Mouse (Mus musculus) midbrain, embryonic 14.5 days (tissue): Measurements from ENCODE around the gene Apobec3. TPM values are rescaled to one million over a fixed set of nuclear protein-coding genes. Genes with fewer than 3 reads are reported as not detected.
"Not testable (repeated sequence)": the region's sequence is repeated elsewhere in the genome, so short reads cannot be mapped to it uniquely, and the experiment has no call there.

ENCODE experiments used
- ATAC-seq: fragments of 200-750 bp; cut with Nextera tagmentation; 2 replicates; pipeline ENCODE4 v1.8.0; 2017; ENCODE audit warnings: moderate number of reproducible peaks, moderate library complexity; ENCODE audit not compliant: low FRiP score, low TSS enrichment
- DNase-seq: peaks from one replicate; pipeline ENCODE4 v3.0.0-alpha.2; 2015
- H3K27ac ChIP-seq: fragments of 300-500 bp; sonication (generic); replicated peaks from 2 replicates; pipeline ENCODE4 v1.5.1; 2014; ENCODE audit warnings: mild to moderate bottlenecking, low read depth, low read length, moderate library complexity
- H3K27me3 ChIP-seq: fragments of 300-500 bp; sonication (generic); 2 replicates; pipeline ENCODE4 v1.6.1; 2014; ENCODE audit warnings: low read length, control low read depth, mixed read lengths; ENCODE audit not compliant: control insufficient read depth, insufficient read depth
- H3K36me3 ChIP-seq: fragments of 300-500 bp; sonication (generic); 2 replicates; pipeline ENCODE4 v1.6.1; 2014; ENCODE audit warnings: low read length, control low read depth; ENCODE audit not compliant: control insufficient read depth, insufficient read depth
- H3K4me1 ChIP-seq: fragments of 300-500 bp; sonication (generic); 2 replicates; pipeline ENCODE4 v1.6.1; 2014; ENCODE audit warnings: mild to moderate bottlenecking, antibody characterized with exemption, low read length, control low read depth; ENCODE audit not compliant: control insufficient read depth, insufficient read depth
- H3K4me2 ChIP-seq: fragments of 300-500 bp; sonication (generic); 2 replicates; pipeline ENCODE4 v1.6.1; 2014; ENCODE audit warnings: mild to moderate bottlenecking, low read length, moderate library complexity
- H3K4me3 ChIP-seq: fragments of 300-500 bp; sonication (generic); replicated peaks from 2 replicates; pipeline ENCODE4 v1.5.1; 2014; ENCODE audit warnings: low read depth, low read length
- H3K9ac ChIP-seq: fragments of 300-500 bp; sonication (generic); replicated peaks from 2 replicates; pipeline ENCODE4 v1.6.1; 2014; ENCODE audit warnings: mild to moderate bottlenecking, low read length, moderate library complexity
- H3K9me3 ChIP-seq: fragments of 300-500 bp; sonication (generic); 2 replicates; pipeline ENCODE4 v1.6.1; 2016; ENCODE audit warnings: low read length, control low read depth, mixed read lengths; ENCODE audit not compliant: control insufficient read depth
- WGBS: fragments of 180-500 bp; shearing (Covaris S2); extraction: QIAGEN DNeasy Blood & Tissue Kit; methylation state at CpG from one replicate; pipeline ENCODE4 v1.1.7; 2014; 5-methylcytosine and 5-hydroxymethylcytosine counted together
- polyA plus RNA-seq: library from polyadenylated mRNA; unstranded; fragments of >200 nt; fragmentation: Nextera tagmentation; extraction: Ambion mirVana; gene quantifications from 2 replicates; pipeline ENCODE4 v1.2.1, GENCODE M21; 2014

Apobec3 gene
- polyA plus RNA-seq, 1 experiment from 2014 or later = 5.0 TPM

DNA sequence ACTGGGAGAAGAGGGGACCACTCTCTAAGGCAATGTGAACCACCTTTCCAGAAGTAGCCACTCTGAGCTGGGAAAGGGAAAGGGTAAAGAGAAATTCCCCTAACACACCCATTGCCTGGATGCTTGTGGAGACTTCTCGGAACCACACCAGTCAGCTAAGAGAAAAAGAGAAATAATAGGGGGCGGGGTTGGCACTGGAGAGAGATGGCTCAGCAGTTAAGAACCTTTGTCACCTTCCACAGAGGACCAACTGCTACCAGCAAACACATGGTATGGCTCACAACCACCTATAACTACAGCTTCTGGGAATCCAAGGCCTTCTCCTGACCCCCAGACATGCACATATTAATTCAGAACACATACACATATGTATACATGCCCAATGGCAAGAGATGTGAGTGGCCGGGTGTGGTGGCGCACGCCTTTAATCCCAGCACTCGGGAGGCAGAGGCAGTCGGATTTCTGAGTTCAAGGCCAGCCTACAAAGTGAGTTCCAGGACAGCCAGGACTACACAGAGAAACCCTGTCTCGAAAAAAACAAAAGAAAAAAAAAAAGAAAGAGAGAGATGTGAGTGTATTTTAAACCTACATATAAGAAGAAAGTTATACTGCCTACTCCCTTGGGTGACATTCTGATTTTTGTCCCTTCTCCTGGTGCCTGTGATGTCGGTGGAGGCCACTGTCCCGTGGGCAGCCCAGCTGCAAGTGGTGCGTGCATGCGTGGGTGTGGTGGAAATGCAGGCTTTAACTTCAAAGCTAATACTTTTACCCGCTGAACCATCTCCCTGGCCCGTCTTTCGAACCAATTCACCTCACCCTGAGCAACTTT, 1.8 kb downstream of the Apobec3 start:
- ATAC-seq = no peak
- Histone ChIP-seq H3K4me3 (no peak overlapping the region), H3K4me2 (no peak overlapping the region), H3K4me1 (no peaks in the 10 kb centered on the region; the same call in none of the 2 replicates), H3K36me3 (no peaks in the 10 kb centered on the region), H3K9ac (no peak overlapping the region), H3K27ac (no peak overlapping the region), H3K27me3 (no peaks in the 10 kb centered on the region), H3K9me3 (no peaks in the 10 kb centered on the region)
- WGBS = 82% methylated on average over 15 of the region's 15 CpGs
- DNase-seq = no peak

DNA sequence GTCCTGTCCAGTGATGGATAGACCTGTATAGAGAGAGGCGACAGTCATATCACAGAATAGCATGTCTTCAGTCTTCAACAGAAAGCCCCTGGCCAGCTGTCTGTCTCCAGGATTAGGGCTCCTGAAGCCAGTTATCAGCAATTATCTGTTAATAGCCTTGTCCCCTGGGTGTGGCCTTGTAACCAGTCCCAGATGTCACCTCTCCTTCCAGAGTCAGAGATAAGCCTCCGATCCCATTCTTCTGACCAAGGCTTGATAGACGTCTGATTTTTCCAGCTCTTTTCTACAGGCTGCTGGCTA, 2.3 kb downstream of the Apobec3 start:
- WGBS = 51% methylated on average over 3 of the region's 3 CpGs
- Histone ChIP-seq H3K4me3 (no peak overlapping the region), H3K27me3 (no peaks in the 10 kb centered on the region), H3K4me1 (no peaks in the 10 kb centered on the region; the same call in none of the 2 replicates), H3K36me3 (no peaks in the 10 kb centered on the region), H3K9ac (no peak overlapping the region), H3K4me2 (no peak overlapping the region), H3K9me3 (no peaks in the 10 kb centered on the region), H3K27ac (no peak overlapping the region)
- ATAC-seq = no peak
- DNase-seq = no peak

GRCm38 (mm10) chr15:79894343-79894742, 2.9 kb downstream of the Apobec3 start:
- H3K9me3 ChIP-seq = no peaks in the 10 kb centered on the region
- 78% methylated on average over 4 of the region's 4 CpGs for WGBS
- DNase-seq (no peak), ATAC-seq (no peak)
- no peak overlapping the region for H3K4me2 ChIP-seq
- H3K27me3 ChIP-seq = no peaks in the 10 kb centered on the region
- H3K36me3 ChIP-seq = no peaks in the 10 kb centered on the region
- H3K9ac ChIP-seq = no peak overlapping the region
- H3K4me1 ChIP-seq = no peaks in the 10 kb centered on the region; the same call in none of the 2 replicates
- H3K27ac ChIP-seq = no peak overlapping the region
- no peak overlapping the region for H3K4me3 ChIP-seq

DNA sequence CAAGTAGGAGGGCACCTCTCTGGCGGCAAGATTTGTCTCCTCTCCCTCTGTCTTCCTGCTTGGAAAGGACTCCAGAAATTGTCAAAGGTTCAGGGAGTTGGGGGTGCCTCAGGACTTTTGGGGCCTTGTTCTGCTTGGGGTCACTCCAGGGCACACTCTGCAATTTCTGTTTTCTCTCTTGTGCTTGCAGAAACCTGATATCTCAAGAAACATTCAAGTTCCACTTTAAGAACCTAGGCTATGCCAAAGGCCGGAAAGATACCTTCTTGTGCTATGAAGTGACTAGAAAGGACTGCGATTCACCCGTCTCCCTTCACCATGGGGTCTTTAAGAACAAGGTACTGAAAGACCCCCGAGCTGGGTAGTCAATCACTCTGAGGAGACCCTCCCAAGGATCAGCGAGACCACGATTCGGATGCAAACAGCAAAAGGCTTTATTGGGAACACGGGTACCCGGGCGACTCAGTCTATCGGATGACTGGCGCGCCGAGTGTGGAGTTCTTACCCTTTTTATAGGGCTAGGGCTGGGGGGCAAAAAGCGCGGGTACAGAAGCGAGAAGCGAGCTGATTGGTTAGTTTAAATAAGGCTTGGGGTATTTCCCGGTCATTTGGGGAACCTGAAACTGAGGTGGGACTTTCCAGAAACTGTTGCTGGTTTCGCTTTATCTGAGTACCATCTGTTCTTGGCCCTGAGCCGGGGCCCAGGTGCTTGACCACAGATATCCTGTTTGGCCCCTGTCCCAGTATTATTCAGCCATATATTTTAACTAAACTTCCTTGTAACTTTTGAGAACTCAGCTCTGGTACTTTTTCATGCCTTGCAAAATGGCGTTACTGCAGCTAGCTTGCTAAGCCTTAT, 4.0 kb downstream of the Apobec3 start:
- not testable (repeated sequence) for H3K27ac ChIP-seq, ATAC-seq, H3K36me3 ChIP-seq, H3K4me2 ChIP-seq, H3K4me1 ChIP-seq, H3K9ac ChIP-seq, H3K27me3 ChIP-seq, H3K4me3 ChIP-seq, DNase-seq, H3K9me3 ChIP-seq
- WGBS = 86% methylated on average over 10 of the region's 23 CpGs

DNA sequence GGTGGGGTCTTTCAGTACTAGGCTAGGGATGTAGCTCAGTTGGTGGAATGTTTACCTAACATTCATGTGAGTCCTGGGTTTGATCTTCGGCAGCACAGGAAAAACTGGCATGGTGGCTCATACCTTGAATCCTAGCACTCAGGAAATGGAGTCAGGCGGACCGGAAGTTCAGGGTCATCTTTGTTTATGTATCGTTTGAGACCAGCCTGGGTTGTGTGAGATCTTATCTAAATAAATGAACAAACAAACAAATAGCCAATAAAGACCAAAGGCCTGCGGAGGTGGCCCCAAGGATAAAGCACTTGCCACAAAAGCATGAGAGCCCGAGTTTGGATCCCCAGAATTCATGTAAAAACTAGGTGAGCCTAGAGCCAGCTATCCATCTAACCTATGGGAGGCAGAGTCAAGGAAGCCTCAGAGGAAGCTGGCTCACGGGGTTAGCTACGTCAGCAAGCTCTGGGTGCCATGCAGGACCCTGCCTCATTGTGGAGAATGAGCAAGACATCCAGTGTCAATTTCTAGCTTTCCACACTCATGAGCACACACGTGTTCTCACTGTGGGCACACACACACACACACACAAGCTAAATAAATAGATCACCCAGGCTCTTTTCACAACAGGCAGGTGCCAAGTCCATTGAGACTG, 4.7 kb downstream of the Apobec3 start:
- ATAC-seq (no peak), DNase-seq (no peak)
- no peaks in the 10 kb centered on the region for H3K27me3 ChIP-seq
- H3K4me3 ChIP-seq = no peak overlapping the region
- no peak overlapping the region for H3K4me2 ChIP-seq
- H3K36me3 ChIP-seq = no peaks in the 10 kb centered on the region
- 88% methylated on average over 9 of the region's 9 CpGs for WGBS
- no peak overlapping the region for H3K9ac ChIP-seq
- H3K9me3 ChIP-seq = no peaks in the 10 kb centered on the region
- no peaks in the 10 kb centered on the region; the same call in none of the 2 replicates for H3K4me1 ChIP-seq
- H3K27ac ChIP-seq = no peak overlapping the region

GRCm38 (mm10) chr15:79898988-79899387, 7.5 kb downstream of the Apobec3 start:
- ATAC-seq (no peak), DNase-seq (no peak)
- Histone ChIP-seq H3K36me3 (no peaks in the 10 kb centered on the region), H3K27ac (no peak overlapping the region), H3K27me3 (no peaks in the 10 kb centered on the region), H3K4me1 (no peaks in the 10 kb centered on the region), H3K9ac (no peak overlapping the region), H3K4me3 (no peak overlapping the region), H3K4me2 (no peak overlapping the region), H3K9me3 (no peaks in the 10 kb centered on the region)
- WGBS = 84% methylated on average over 5 of the region's 5 CpGs

- DNase-seq (no peak), ATAC-seq (no peak)
- no peak overlapping the region for H3K9ac ChIP-seq
- H3K4me1 ChIP-seq = no peaks in the 10 kb centered on the region
- H3K4me3 ChIP-seq = no peak overlapping the region
- H3K4me2 ChIP-seq = no peak overlapping the region
- WGBS = 91% methylated on average over 6 of the region's 6 CpGs
- H3K9me3 ChIP-seq = no peaks in the 10 kb centered on the region
- H3K27me3 ChIP-seq = no peaks in the 10 kb centered on the region
- H3K36me3 ChIP-seq = no peaks in the 10 kb centered on the region
- no peak overlapping the region for H3K27ac ChIP-seq
These were observed 8.5 kb downstream of the Apobec3 start for GRCm38 (mm10) chr15:79899828-79900510.

DNA sequence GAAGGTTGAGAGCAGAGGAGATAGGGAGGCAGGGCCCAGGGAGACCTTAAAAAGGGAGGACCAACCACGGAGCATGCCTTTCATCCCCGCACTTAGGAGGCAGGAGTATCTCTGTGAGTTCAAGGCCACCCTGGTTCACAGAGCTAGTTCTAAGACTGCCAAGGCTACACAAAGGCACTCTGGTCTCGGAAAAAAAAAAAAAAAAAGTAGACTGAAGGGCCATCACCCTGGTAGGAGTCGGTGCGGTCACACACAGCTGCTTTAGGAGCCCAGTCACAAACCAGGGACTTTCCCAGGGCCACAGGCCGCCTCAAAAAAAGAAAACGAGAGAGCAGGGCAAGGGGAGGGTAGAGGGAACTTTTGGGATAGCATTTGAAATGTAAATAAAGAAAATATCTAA, 9.3 kb downstream of the Apobec3 start:
- Histone ChIP-seq H3K4me3 (no peak overlapping the region), H3K4me1 (no peaks in the 10 kb centered on the region), H3K27ac (no peak overlapping the region), H3K36me3 (no peaks in the 10 kb centered on the region), H3K27me3 (no peaks in the 10 kb centered on the region), H3K9ac (no peak overlapping the region), H3K4me2 (no peak overlapping the region), H3K9me3 (no peaks in the 10 kb centered on the region)
- DNase-seq (no peak), ATAC-seq (no peak)
- WGBS = 76% methylated on average over 7 of the region's 7 CpGs
